Mouse (Mus musculus) heart, adult 18-20 months (tissue): ENCODE results near the gene Zfp36. TPM values are rescaled to one million over a fixed set of nuclear protein-coding genes. Genes with fewer than 3 reads are reported as not detected.
A peak's percentile ranks its signal among the peaks of the same experiment; 100 is the strongest.

ENCODE experiments used
- DNase-seq, 2 experiments: peaks; one replicate each; pipeline ENCODE4 v3.0.0; 2021 to 2022; ENCODE audit warnings: mixed read lengths in 1 of 2
- total RNA-seq, 2 experiments: library from RNA; stranded (reverse); gene quantifications; 2 replicates each; pipeline ENCODE4 v1.2.3; 2021

Zfp36 gene
- total RNA-seq, 2 experiments from 2014 or later = 18.4 to 27.3 TPM

DNA sequence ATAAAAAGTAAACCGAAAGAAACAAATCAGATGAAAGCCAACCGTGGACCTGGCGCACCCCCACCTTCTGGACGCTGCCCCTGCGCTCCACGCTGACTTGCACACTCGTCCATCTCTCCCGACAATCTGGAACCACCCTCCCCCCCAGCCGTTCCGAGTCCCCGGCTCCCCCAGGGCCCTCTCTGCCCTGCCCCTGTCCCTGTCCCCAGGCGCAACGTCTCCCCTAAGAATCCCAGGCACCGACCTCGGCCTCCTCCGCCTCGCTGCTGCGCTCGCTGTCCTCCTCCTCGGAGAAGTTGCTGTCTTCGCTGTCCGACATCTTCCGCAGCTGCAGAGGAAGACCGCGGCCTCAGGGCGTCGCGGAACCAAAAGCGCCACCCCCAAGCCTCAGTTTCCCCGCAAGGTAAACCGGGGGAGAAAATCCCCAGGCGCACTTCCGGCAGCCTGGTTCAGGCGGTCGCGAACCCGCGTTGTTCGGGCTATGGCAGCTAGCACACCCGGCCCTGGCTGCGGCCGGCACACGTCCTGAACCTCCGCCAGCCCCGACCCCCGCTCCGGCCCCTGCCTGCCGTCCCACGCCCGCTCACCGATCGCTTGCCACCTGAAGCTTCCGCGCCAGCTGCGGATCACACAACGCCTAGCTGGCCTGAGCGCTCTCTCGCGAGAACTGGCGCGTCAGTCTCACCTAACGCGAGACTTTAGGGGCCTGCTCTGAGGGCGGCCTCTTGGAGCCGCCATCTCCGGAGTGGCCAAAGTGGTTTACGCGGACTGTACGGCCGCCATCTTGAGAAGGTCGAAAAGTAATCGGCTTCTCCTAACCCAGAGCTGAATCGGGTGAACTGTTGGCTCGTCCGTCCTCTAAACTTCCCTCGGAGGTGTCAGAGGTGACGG is 41.7 kb downstream of the Zfp36 start, which contains the start of gene Supt5:
TSS of gene Supt5 (minus strand) at position 639 of the 891 bp plus-strand sequence.
- DNase-seq = peak; percentile 98 to 99

DNA sequence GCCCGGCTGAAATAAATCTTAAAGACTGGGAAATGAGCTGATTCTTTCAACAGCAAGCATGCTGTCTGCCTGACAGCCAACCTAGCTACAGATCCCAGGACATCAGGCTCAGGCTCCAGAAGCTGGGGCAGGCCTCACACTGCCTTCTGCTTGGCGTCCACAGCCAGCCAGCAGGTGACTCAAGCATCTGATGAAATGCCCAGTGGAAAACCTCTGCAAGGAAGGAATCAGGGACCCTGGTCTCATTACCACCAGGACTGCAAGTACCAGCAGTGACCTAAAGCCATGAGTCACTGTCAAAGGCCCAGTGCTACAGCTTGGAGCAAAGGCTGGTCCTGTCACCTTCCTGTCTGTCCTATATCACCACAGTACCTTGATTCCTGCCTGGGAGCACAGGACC is 44.6 kb downstream of the Zfp36 start:
- no peak for DNase-seq

DNA sequence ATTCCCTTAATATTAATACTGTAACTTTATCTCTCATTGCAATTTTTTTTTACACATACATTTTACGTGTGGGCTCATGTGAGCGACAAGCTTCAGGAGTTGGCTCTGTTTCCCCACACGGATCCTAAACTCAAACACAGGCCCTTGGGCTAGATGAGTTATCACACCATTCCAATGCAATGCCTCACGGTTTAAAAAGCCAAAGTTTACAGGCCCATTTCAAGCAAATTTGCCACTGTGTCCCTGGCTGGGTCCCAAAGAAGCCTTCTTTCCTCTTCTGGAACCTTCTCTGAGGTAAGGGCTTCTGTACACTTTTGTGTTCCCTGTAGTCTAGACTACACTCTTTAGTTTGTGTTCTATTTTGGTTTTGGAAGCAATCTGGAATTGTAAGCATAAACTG is 45.5 kb downstream of the Zfp36 start:
- DNase-seq = no peak

DNA sequence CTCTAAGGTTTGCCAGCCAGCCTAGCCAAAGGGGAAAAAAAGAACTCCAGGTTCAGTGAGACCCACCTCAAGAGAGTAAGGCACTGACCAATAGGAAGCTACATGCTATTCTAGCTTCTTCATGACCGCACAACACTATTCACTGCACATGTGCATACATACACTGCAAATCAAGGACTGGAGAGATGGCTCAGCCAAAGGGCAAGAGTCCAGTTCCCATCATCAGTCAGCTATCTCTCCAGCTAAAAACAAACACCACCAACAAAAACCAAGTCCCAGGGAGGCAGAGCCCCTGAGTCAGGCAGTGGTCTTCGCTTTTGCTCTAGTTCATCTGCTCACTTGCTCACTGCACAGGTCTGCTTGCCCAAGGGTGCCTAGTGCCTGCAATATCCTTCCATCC is 51.8 kb downstream of the Zfp36 start:
- no peak for DNase-seq

Other genes with a start within 250 kb of the Zfp36 start
- gene Fbl, start 210.5 kb downstream of the Zfp36 start, total RNA-seq = 10 to 100 TPM; 28.9 to 32.8 TPM
- gene Dyrk1b, start 200.8 kb downstream of the Zfp36 start, total RNA-seq = 10 to 100 TPM; 26.0 to 32.6 TPM
- 10 to 100 TPM; 11.5 to 12.4 TPM for gene Eid2, start 112.4 kb downstream of the Zfp36 start, total RNA-seq
- 10 to 100 TPM; 13.9 to 15.5 TPM for gene Eid2b, start 102.5 kb downstream of the Zfp36 start, total RNA-seq
- gene Selenov, start 89.1 kb downstream of the Zfp36 start, total RNA-seq = not detected
- gene Dll3, start 78.0 kb downstream of the Zfp36 start, total RNA-seq = not detected
- 10 to 100 TPM; 66.3 to 66.6 TPM for gene Timm50, start 68.2 kb downstream of the Zfp36 start, total RNA-seq
- gene Supt5, start 41.5 kb downstream of the Zfp36 start, total RNA-seq = 10 to 100 TPM; 53.4 to 60.9 TPM
- gene Rps16, start 29.6 kb downstream of the Zfp36 start, total RNA-seq = 100 to 1,000 TPM; 517 to 602 TPM
- gene Plekhg2, start 7.7 kb downstream of the Zfp36 start, total RNA-seq = 10 to 100 TPM; 11.3 to 13.4 TPM
- 10 to 100 TPM; 21.8 TPM for gene Med29, start 12.5 kb upstream of the Zfp36 start, total RNA-seq
- gene Paf1, start 12.7 kb upstream of the Zfp36 start, total RNA-seq = 10 to 100 TPM; 39.5 to 44.5 TPM
- gene Gmfg, start 57.2 kb upstream of the Zfp36 start, total RNA-seq = 1 to 10 TPM; 5.4 to 7.8 TPM
- gene Lrfn1, start 71.7 kb upstream of the Zfp36 start, total RNA-seq = under 1 TPM; 0.46 to 0.65 TPM
- not detected for gene Ifnl2, start 130.2 kb upstream of the Zfp36 start, total RNA-seq
- not detected for gene Ifnl3, start 142.6 kb upstream of the Zfp36 start, total RNA-seq
- gene Sycn, start 160.6 kb upstream of the Zfp36 start, total RNA-seq = not detected
- gene Nccrp1, start 167.0 kb upstream of the Zfp36 start, total RNA-seq = not detected
- gene Samd4b, start 217.9 kb upstream of the Zfp36 start, total RNA-seq = 10 to 100 TPM; 19.6 to 22.1 TPM
- 1 to 10 TPM; 8.8 to 9.9 TPM for gene Pak4, start 217.9 kb upstream of the Zfp36 start, total RNA-seq